Mouse (Mus musculus): ENCODE measurements around the gene Acot11.

GRCm38 (mm10) chr4:106848290-106849092, 43.7 kb upstream of the Acot11 start:
- no peak for TF ChIP-seq CTCF (IDR thresholded peaks at IDR 0.05)
- no peak; the same call in 1 of the 2 replicates for TF ChIP-seq EP300 (IDR thresholded peaks at IDR 0.05)

Data from lung, postnatal 0 days (tissue).